Mouse (Mus musculus) erythroblast, embryonic 14.5 days (primary cell): ENCODE results near the gene Ptchd4.

Source experiments
- GATA1 ChIP-seq: IDR thresholded peaks from 2 replicates; pipeline ENCODE4 v1.6.1; 2012; ENCODE audit warnings: low read length, inconsistent platforms, mixed read lengths
- TAL1 ChIP-seq: IDR thresholded peaks from 3 replicates; pipeline ENCODE4 v1.6.1; 2012; ENCODE audit warnings: low read length, inconsistent platforms, mixed read lengths

DNA sequence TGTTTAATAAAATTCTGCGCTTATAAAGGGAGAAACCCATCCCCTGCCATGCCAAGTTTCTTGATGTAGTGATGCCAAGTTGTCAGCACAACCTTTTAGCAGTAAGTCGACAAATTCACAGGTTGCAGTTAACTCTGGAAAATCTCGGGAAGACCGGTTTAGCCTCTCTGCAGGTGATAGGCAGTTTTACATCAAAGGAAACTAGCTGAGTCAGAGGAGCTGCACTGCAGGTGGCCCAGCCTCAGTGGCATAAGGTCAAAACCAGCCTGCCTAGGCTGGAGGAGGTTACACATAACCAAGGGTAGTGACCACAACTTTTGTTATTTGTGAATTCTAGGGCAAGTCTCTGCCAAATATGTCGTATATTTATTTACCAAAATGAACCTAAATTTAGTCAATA lies 24.0 kb upstream of the Ptchd4 start:
- TF ChIP-seq GATA1 = no peak
- no peak for TF ChIP-seq TAL1
